Mouse (Mus musculus) frontal cortex, adult 2 months (tissue): ENCODE data around the gene Gm28230. TPM values are rescaled to one million over a fixed set of nuclear protein-coding genes. Genes with fewer than 3 reads are reported as not detected.

Experiments
- DNase-seq, 2 experiments: peaks; one replicate each; pipeline ENCODE4 v3.0.0; 2022; ENCODE audit warnings: low spot score in 1 of 2; ENCODE audit errors: extremely low spot score in 1 of 2
- polyA plus RNA-seq: library from polyadenylated mRNA; depleted of rRNA; stranded (reverse); fragments of >200 nt; gene quantifications from 2 replicates; pipeline ENCODE4 v1.2.3, GENCODE M21; 2012

Gene Gm28230
- polyA plus RNA-seq, 1 experiment = not detected

- no peak for DNase-seq
Measured at GRCm38 (mm10) chr2:74703720-74704392, 22.7 kb upstream of the Gm28230 start.

GRCm38 (mm10) chr2:74704393-74704998 is 22.0 kb upstream of the Gm28230 start, which contains the start of gene Hoxd8:
Hoxd8 (plus strand) TSS chr2:74704615.
- no peak for DNase-seq

GRCm38 (mm10) chr2:74704999-74705466 is 21.5 kb upstream of the Gm28230 start:
- no peak for DNase-seq

GRCm38 (mm10) chr2:74705467-74706089 is 20.9 kb upstream of the Gm28230 start:
- no peak for DNase-seq

GRCm38 (mm10) chr2:74706393-74706960 is 20.1 kb upstream of the Gm28230 start:
- DNase-seq = no peak

- DNase-seq = no peak
Measured at GRCm38 (mm10) chr2:74707599-74707998, 18.9 kb upstream of the Gm28230 start.

GRCm38 (mm10) chr2:74708676-74709075 is 17.9 kb upstream of the Gm28230 start:
- DNase-seq = no peak

GRCm38 (mm10) chr2:74709465-74710419 is 16.8 kb upstream of the Gm28230 start:
- no peak for DNase-seq

GRCm38 (mm10) chr2:74710929-74711543 is 15.5 kb upstream of the Gm28230 start:
- DNase-seq = no peak

- DNase-seq = no peak
Measured at GRCm38 (mm10) chr2:74711721-74712621, 14.6 kb upstream of the Gm28230 start, which contains the start of the genes Hoxd3 and Hoxd4. Hoxd3 (plus strand) TSS chr2:74711927. Hoxd4 (plus strand) TSS chr2:74711929.

- DNase-seq = no peak
Measured at GRCm38 (mm10) chr2:74713239-74714150, 13.0 kb upstream of the Gm28230 start.

GRCm38 (mm10) chr2:74714156-74714789 is 12.3 kb upstream of the Gm28230 start:
- DNase-seq = no peak

GRCm38 (mm10) chr2:74714881-74715280 is 11.6 kb upstream of the Gm28230 start:
- DNase-seq = no peak

GRCm38 (mm10) chr2:74715504-74716241 is 10.9 kb upstream of the Gm28230 start:
- DNase-seq = peak; percentile 22 to 88

- no peak for DNase-seq
Measured at GRCm38 (mm10) chr2:74720384-74720783, 6.1 kb upstream of the Gm28230 start.

- no peak for DNase-seq
Measured at GRCm38 (mm10) chr2:74720955-74721491, 5.5 kb upstream of the Gm28230 start.
